Mouse (Mus musculus): ENCODE data around the gene Atg16l1. TPM values are rescaled to one million over a fixed set of nuclear protein-coding genes. Genes with fewer than 3 reads are reported as not detected.

The Atg16l1 gene
- polyA plus RNA-seq, 1 experiment from 2014 or later: 28.9 TPM

- WGBS: 83% methylated on average over 3 of the region's 3 CpGs
- Histone ChIP-seq H3K4me1 (ENCODE audit: control insufficient read depth, insufficient read depth, low read length) (no peaks in the 10 kb centered on the region), H3K9me3 (replicated peaks; ENCODE audit: control insufficient read depth, low read length) (no peaks in the 10 kb centered on the region), H3K36me3 (ENCODE audit: control insufficient read depth, insufficient read depth, low read length) (peaks cover 21% of the 10 kb centered on the region), H3K4me3 (replicated peaks; ENCODE audit: low read length) (no peak overlapping the region), H3K27ac (ENCODE audit: low read length) (no peak overlapping the region), H3K4me2 (ENCODE audit: low read depth, low read length) (no peak overlapping the region), H3K9ac (ENCODE audit: low read length) (no peak overlapping the region), H3K27me3 (ENCODE audit: control insufficient read depth, insufficient read depth, low read length) (no peaks in the 10 kb centered on the region)
- no peak for ATAC-seq (ENCODE audit: insufficient read depth, low FRiP score)
These were observed 10.6 kb downstream of the Atg16l1 start for GRCm38 (mm10) chr1:87766233-87766632.

- WGBS: 100% methylated on average over 2 of the region's 2 CpGs
- ATAC-seq (ENCODE audit: insufficient read depth, low FRiP score): no peak
- H3K27ac ChIP-seq (ENCODE audit: low read length): no peak overlapping the region
- no peaks in the 10 kb centered on the region for H3K4me1 ChIP-seq (ENCODE audit: control insufficient read depth, insufficient read depth, low read length)
- H3K27me3 ChIP-seq (ENCODE audit: control insufficient read depth, insufficient read depth, low read length): no peaks in the 10 kb centered on the region
- no peak overlapping the region for H3K4me2 ChIP-seq (ENCODE audit: low read depth, low read length)
- H3K9ac ChIP-seq (ENCODE audit: low read length): no peak overlapping the region
- H3K4me3 ChIP-seq (replicated peaks; ENCODE audit: low read length): no peak overlapping the region
- peaks cover 27% of the 10 kb centered on the region for H3K36me3 ChIP-seq (ENCODE audit: control insufficient read depth, insufficient read depth, low read length)
- H3K9me3 ChIP-seq (replicated peaks; ENCODE audit: control insufficient read depth, low read length): no peaks in the 10 kb centered on the region
These were observed 13.6 kb downstream of the Atg16l1 start for GRCm38 (mm10) chr1:87769263-87769662.

- no peak overlapping the region for H3K4me3 ChIP-seq (replicated peaks; ENCODE audit: low read length)
- no peaks in the 10 kb centered on the region for H3K9me3 ChIP-seq (replicated peaks; ENCODE audit: control insufficient read depth, low read length)
- no peak overlapping the region for H3K27ac ChIP-seq (ENCODE audit: low read length)
- no peak overlapping the region for H3K9ac ChIP-seq (ENCODE audit: low read length)
- peaks cover 26% of the 10 kb centered on the region for H3K36me3 ChIP-seq (ENCODE audit: control insufficient read depth, insufficient read depth, low read length)
- H3K27me3 ChIP-seq (ENCODE audit: control insufficient read depth, insufficient read depth, low read length): no peaks in the 10 kb centered on the region
- ATAC-seq (ENCODE audit: insufficient read depth, low FRiP score): no peak
- H3K4me1 ChIP-seq (ENCODE audit: control insufficient read depth, insufficient read depth, low read length): no peaks in the 10 kb centered on the region
- H3K4me2 ChIP-seq (ENCODE audit: low read depth, low read length): no peak overlapping the region
- 97% methylated on average over 3 of the region's 3 CpGs for WGBS
These were observed 14.8 kb downstream of the Atg16l1 start for GRCm38 (mm10) chr1:87770486-87770885.

- 90% methylated on average over 3 of the region's 3 CpGs for WGBS
- H3K4me3 ChIP-seq (replicated peaks; ENCODE audit: low read length): no peak overlapping the region
- H3K4me2 ChIP-seq (ENCODE audit: low read depth, low read length): no peak overlapping the region
- no peaks in the 10 kb centered on the region for H3K4me1 ChIP-seq (ENCODE audit: control insufficient read depth, insufficient read depth, low read length)
- H3K9ac ChIP-seq (ENCODE audit: low read length): no peak overlapping the region
- ATAC-seq (ENCODE audit: insufficient read depth, low FRiP score): no peak
- H3K27ac ChIP-seq (ENCODE audit: low read length): no peak overlapping the region
- peaks cover 28% of the 10 kb centered on the region for H3K36me3 ChIP-seq (ENCODE audit: control insufficient read depth, insufficient read depth, low read length)
- H3K27me3 ChIP-seq (ENCODE audit: control insufficient read depth, insufficient read depth, low read length): no peaks in the 10 kb centered on the region
- H3K9me3 ChIP-seq (replicated peaks; ENCODE audit: control insufficient read depth, low read length): no peaks in the 10 kb centered on the region
These were observed 16.1 kb downstream of the Atg16l1 start for GRCm38 (mm10) chr1:87771724-87772123.

- Histone ChIP-seq H3K36me3 (ENCODE audit: control insufficient read depth, insufficient read depth, low read length) (peaks cover 32% of the 10 kb centered on the region), H3K4me1 (ENCODE audit: control insufficient read depth, insufficient read depth, low read length) (no peaks in the 10 kb centered on the region), H3K4me3 (replicated peaks; ENCODE audit: low read length) (no peak overlapping the region), H3K4me2 (ENCODE audit: low read depth, low read length) (no peak overlapping the region), H3K9ac (ENCODE audit: low read length) (no peak overlapping the region), H3K27me3 (ENCODE audit: control insufficient read depth, insufficient read depth, low read length) (no peaks in the 10 kb centered on the region), H3K9me3 (replicated peaks; ENCODE audit: control insufficient read depth, low read length) (no peaks in the 10 kb centered on the region), H3K27ac (ENCODE audit: low read length) (peak overlapping the region; percentile 71; the same call in 1 of the 2 replicates)
- 57% methylated on average over 2 of the region's 2 CpGs for WGBS
- peak; percentile 37; the same call in 1 of the 2 replicates for ATAC-seq (ENCODE audit: insufficient read depth, low FRiP score)
These were observed 17.7 kb downstream of the Atg16l1 start for GRCm38 (mm10) chr1:87773336-87773735.

GRCm38 (mm10) chr1:87774845-87775244 is 19.2 kb downstream of the Atg16l1 start:
- ATAC-seq (ENCODE audit: insufficient read depth, low FRiP score): no peak
- Histone ChIP-seq H3K4me2 (ENCODE audit: low read depth, low read length) (no peak overlapping the region), H3K4me1 (ENCODE audit: control insufficient read depth, insufficient read depth, low read length) (no peaks in the 10 kb centered on the region), H3K9me3 (replicated peaks; ENCODE audit: control insufficient read depth, low read length) (no peaks in the 10 kb centered on the region), H3K9ac (ENCODE audit: low read length) (no peak overlapping the region), H3K27ac (ENCODE audit: low read length) (no peak overlapping the region), H3K4me3 (replicated peaks; ENCODE audit: low read length) (no peak overlapping the region), H3K27me3 (ENCODE audit: control insufficient read depth, insufficient read depth, low read length) (no peaks in the 10 kb centered on the region), H3K36me3 (ENCODE audit: control insufficient read depth, insufficient read depth, low read length) (peaks cover 33% of the 10 kb centered on the region)
- WGBS: 92% methylated on average over 7 of the region's 7 CpGs

- H3K9ac ChIP-seq (ENCODE audit: low read length): no peak overlapping the region
These were observed 23.6 kb downstream of the Atg16l1 start for GRCm38 (mm10) chr1:87779204-87779785.

GRCm38 (mm10) chr1:87785703-87786102 is 30.0 kb downstream of the Atg16l1 start:
- peak; percentile 25; the same call in 1 of the 2 replicates for ATAC-seq (ENCODE audit: insufficient read depth, low FRiP score)
- Histone ChIP-seq H3K4me3 (replicated peaks; ENCODE audit: low read length) (no peak overlapping the region), H3K4me2 (ENCODE audit: low read depth, low read length) (no peak overlapping the region), H3K9ac (ENCODE audit: low read length) (no peak overlapping the region), H3K9me3 (replicated peaks; ENCODE audit: control insufficient read depth, low read length) (no peaks in the 10 kb centered on the region), H3K27ac (ENCODE audit: low read length) (peak overlapping the region; percentile 53), H3K4me1 (ENCODE audit: control insufficient read depth, insufficient read depth, low read length) (no peaks in the 10 kb centered on the region), H3K36me3 (ENCODE audit: control insufficient read depth, insufficient read depth, low read length) (peaks cover 29% of the 10 kb centered on the region), H3K27me3 (ENCODE audit: control insufficient read depth, insufficient read depth, low read length) (no peaks in the 10 kb centered on the region)
- WGBS: 66% methylated on average over 8 of the region's 8 CpGs

More at GRCm38 (mm10) chr1:87779204-87779785, 23.6 kb downstream of the Atg16l1 start:
- 73% methylated on average over 5 of the region's 5 CpGs for WGBS
- Histone ChIP-seq H3K4me2 (ENCODE audit: low read depth, low read length) (no peak overlapping the region), H3K27me3 (ENCODE audit: control insufficient read depth, insufficient read depth, low read length) (no peaks in the 10 kb centered on the region), H3K36me3 (ENCODE audit: control insufficient read depth, insufficient read depth, low read length) (peaks cover 38% of the 10 kb centered on the region), H3K4me3 (replicated peaks; ENCODE audit: low read length) (no peak overlapping the region), H3K4me1 (ENCODE audit: control insufficient read depth, insufficient read depth, low read length) (no peaks in the 10 kb centered on the region), H3K9me3 (replicated peaks; ENCODE audit: control insufficient read depth, low read length) (no peaks in the 10 kb centered on the region), H3K27ac (ENCODE audit: low read length) (no peak overlapping the region)
- no peak for ATAC-seq (ENCODE audit: insufficient read depth, low FRiP score)

GRCm38 (mm10) chr1:87786251-87786650 is 30.6 kb downstream of the Atg16l1 start:
- Histone ChIP-seq H3K9me3 (replicated peaks; ENCODE audit: control insufficient read depth, low read length) (no peaks in the 10 kb centered on the region), H3K4me3 (replicated peaks; ENCODE audit: low read length) (no peak overlapping the region), H3K27me3 (ENCODE audit: control insufficient read depth, insufficient read depth, low read length) (no peaks in the 10 kb centered on the region), H3K27ac (ENCODE audit: low read length) (peak overlapping the region; percentile 53), H3K9ac (ENCODE audit: low read length) (no peak overlapping the region), H3K4me1 (ENCODE audit: control insufficient read depth, insufficient read depth, low read length) (no peaks in the 10 kb centered on the region), H3K4me2 (ENCODE audit: low read depth, low read length) (no peak overlapping the region), H3K36me3 (ENCODE audit: control insufficient read depth, insufficient read depth, low read length) (peaks cover 26% of the 10 kb centered on the region)
- 60% methylated on average over 7 of the region's 7 CpGs for WGBS
- ATAC-seq (ENCODE audit: insufficient read depth, low FRiP score): peak; percentile 74
